7 mouse cellular contexts compared by ENCODE assay signal in genomic region chr7:139234426-139235188, GRCm38 (mm10). TPM values are rescaled to one million over a fixed set of nuclear protein-coding genes. Genes with fewer than 3 reads are reported as not detected.
DNase-seq lines count a peak whose midpoint lies in the region; ATAC-seq and TF ChIP-seq lines count a peak whose summit lies in the region.

No protein-coding gene starts in this region.

- WGBS in hindbrain, embryonic 14.5 days: 12% methylated on average over 18 of the region's 18 CpGs
- WGBS in liver, adult 2 months: 34% methylated on average over 18 of the region's 18 CpGs
- WGBS in midbrain, embryonic 15.5 days: 14% methylated on average over 18 of the region's 18 CpGs

- TF ChIP-seq EP300 in ES-Bruce4 (IDR thresholded peaks at IDR 0.05; ENCODE audit: insufficient read depth, low read depth, low read length): peak; percentile 76

- no peak for TF ChIP-seq POLR2A in ES-Bruce4 (IDR thresholded peaks at IDR 0.05; ENCODE audit: insufficient read depth, low read length)
- no peak for TF ChIP-seq POLR2A in liver, adult 2 months (IDR thresholded peaks at IDR 0.05; ENCODE audit: extremely low read depth, insufficient read depth, low read length)

- H3K4me1 ChIP-seq in ES-Bruce4 (ENCODE audit: control insufficient read depth, insufficient read depth, low read length): peaks cover 3% of the 10 kb centered on the region
- H3K4me1 ChIP-seq in hindbrain, embryonic 14.5 days (replicated peaks; ENCODE audit: control insufficient read depth, insufficient read depth, low read length): peaks cover 7% of the 10 kb centered on the region; the same call in 1 of the 2 replicates
- H3K4me1 ChIP-seq in liver, adult 2 months (ENCODE audit: control insufficient read depth, insufficient read depth, low read length): no peaks in the 10 kb centered on the region
- peaks cover 12% of the 10 kb centered on the region for H3K4me1 ChIP-seq in midbrain, embryonic 15.5 days

- H3K79me2 ChIP-seq in liver, adult 2 months (ENCODE audit: control insufficient read depth, insufficient read depth, low read length): no peaks in the 10 kb centered on the region

- no peak for ATAC-seq in hindbrain, embryonic 14.5 days (ENCODE audit: low FRiP score)
- peak; percentile 49; the same call in 1 of the 2 replicates for ATAC-seq in midbrain, embryonic 15.5 days (replicated peaks)
- ATAC-seq in erythroid progenitor cell, adult 5-6 weeks (replicated peaks; ENCODE audit: low FRiP score, poor library complexity, severe bottlenecking): no peak

- peak overlapping the region; percentile 13; the same call in 1 of the 2 replicates for H3K4me3 ChIP-seq in ES-Bruce4 (ENCODE audit: low read depth, low read length)
- no peak overlapping the region for H3K4me3 ChIP-seq in hindbrain, embryonic 14.5 days (replicated peaks; ENCODE audit: low read length)
- H3K4me3 ChIP-seq in liver, adult 2 months (ENCODE audit: insufficient read depth, low read depth, low read length): no peak overlapping the region
- H3K4me3 ChIP-seq in midbrain, embryonic 15.5 days: no peak overlapping the region

- H3K9ac ChIP-seq in ES-Bruce4 (ENCODE audit: low read depth, poor library complexity, severe bottlenecking): no peak overlapping the region
- peak overlapping the region; percentile 24; the same call in 1 of the 2 replicates for H3K9ac ChIP-seq in hindbrain, embryonic 14.5 days
- H3K9ac ChIP-seq in liver, adult 2 months (ENCODE audit: low read depth, low read length): no peak overlapping the region
- H3K9ac ChIP-seq in midbrain, embryonic 15.5 days: peak overlapping the region; percentile 21; the same call in 1 of the 2 replicates

- no peaks in the 10 kb centered on the region for H3K36me3 ChIP-seq in ES-Bruce4 (ENCODE audit: control insufficient read depth, insufficient read depth, low read length, poor library complexity, severe bottlenecking)
- no peaks in the 10 kb centered on the region for H3K36me3 ChIP-seq in hindbrain, embryonic 14.5 days (replicated peaks; ENCODE audit: control insufficient read depth, insufficient read depth)
- no peaks in the 10 kb centered on the region for H3K36me3 ChIP-seq in liver, adult 2 months (ENCODE audit: control insufficient read depth, insufficient read depth, low read length)
- H3K36me3 ChIP-seq in midbrain, embryonic 15.5 days (replicated peaks): no peaks in the 10 kb centered on the region

- peak; percentile 85 for DNase-seq in NIH3T3 (ENCODE audit: low read depth)
- peak; percentile 81 for DNase-seq in forelimb bud, embryonic 11.5 days (ENCODE audit: low read depth, low spot score)
- no peak for DNase-seq in hindbrain, embryonic 14.5 days (ENCODE audit: low spot score)
- no peak for DNase-seq in liver, adult 2 months (ENCODE audit: extremely low read depth, low read depth, low spot score)

- peak overlapping the region; percentile 52 for H3K27ac ChIP-seq in ES-Bruce4 (ENCODE audit: insufficient read depth, low read length)
- H3K27ac ChIP-seq in hindbrain, embryonic 14.5 days: no peak overlapping the region
- no peak overlapping the region for H3K27ac ChIP-seq in liver, adult 2 months (replicated peaks; ENCODE audit: insufficient read depth, low read depth, low read length)
- no peak overlapping the region for H3K27ac ChIP-seq in midbrain, embryonic 15.5 days

- TF ChIP-seq CTCF in ES-Bruce4 (IDR thresholded peaks at IDR 0.05; ENCODE audit: low read depth, low read length): peak; percentile 10
- peak; percentile 33; the same call in 1 of the 2 replicates for TF ChIP-seq CTCF in liver, adult 2 months (IDR thresholded peaks at IDR 0.05; ENCODE audit: low read depth, low read length)

- H3K9me3 ChIP-seq in ES-Bruce4 (replicated peaks; ENCODE audit: control insufficient read depth, insufficient read depth, low read length, poor library complexity, severe bottlenecking): no peaks in the 10 kb centered on the region
- no peaks in the 10 kb centered on the region for H3K9me3 ChIP-seq in hindbrain, embryonic 14.5 days (ENCODE audit: control insufficient read depth, low read length)
- no peaks in the 10 kb centered on the region for H3K9me3 ChIP-seq in midbrain, embryonic 15.5 days

- H3K4me2 ChIP-seq in hindbrain, embryonic 14.5 days (replicated peaks): peak overlapping the region; percentile 36
- peak overlapping the region; percentile 41 for H3K4me2 ChIP-seq in midbrain, embryonic 15.5 days

- no peaks in the 10 kb centered on the region for H3K27me3 ChIP-seq in ES-Bruce4 (ENCODE audit: control insufficient read depth, insufficient read depth, low read length, poor library complexity, severe bottlenecking)
- no peaks in the 10 kb centered on the region for H3K27me3 ChIP-seq in hindbrain, embryonic 14.5 days (ENCODE audit: control insufficient read depth, insufficient read depth, low read length)
- no peaks in the 10 kb centered on the region for H3K27me3 ChIP-seq in liver, adult 2 months (ENCODE audit: control insufficient read depth, insufficient read depth, low read length)
- no peaks in the 10 kb centered on the region; the same call in 1 of the 2 replicates for H3K27me3 ChIP-seq in midbrain, embryonic 15.5 days (replicated peaks)

RNA-seq across cellular contexts. Expression of gene Pwwp2b, which starts 13.7 kb away (rescaled TPM):
- 7.5 and 8.3 TPM in 2 replicates for polyA plus RNA-seq in ES-Bruce4 (2011; ENCODE audit: insufficient read depth, insufficient read length, low read depth, missing spikeins)
- polyA plus RNA-seq in hindbrain, embryonic 14.5 days (2014; fragmentation: Nextera tagmentation; extraction: Ambion mirVana): 5.2 and 5.3 TPM in 2 replicates
- 0.65 and 0.74 TPM in 2 replicates for total RNA-seq in liver, adult 2 months (2014; rRNA removed)
- 2.1 TPM in 2 replicates for polyA plus RNA-seq in liver, adult 2 months (2012; rRNA removed)
- polyA plus RNA-seq in midbrain, embryonic 15.5 days (2015; fragmentation: Nextera tagmentation; extraction: Ambion mirVana): 5.2 and 5.3 TPM in 2 replicates
- total RNA-seq in erythroid progenitor cell, adult 5-6 weeks (2015; ENCODE audit: low replicate concordance): 2.5 TPM in 1 of 2 replicates, not detected in the other
- total RNA-seq in erythroid progenitor cell, adult 5-6 weeks (2017; ENCODE audit: low replicate concordance): 0.26 TPM in 1 of 2 replicates, not detected in the other

RNA-seq across cellular contexts. Expression of gene Stk32c, which starts 21.5 kb away (rescaled TPM):
- 0.42 and 0.70 TPM in 2 replicates for polyA plus RNA-seq in ES-Bruce4 (2011; ENCODE audit: insufficient read depth, insufficient read length, low read depth, missing spikeins)
- polyA plus RNA-seq in hindbrain, embryonic 14.5 days (2014; fragmentation: Nextera tagmentation; extraction: Ambion mirVana): 1.2 and 2.8 TPM in 2 replicates
- 0.18 and 0.27 TPM in 2 replicates for total RNA-seq in liver, adult 2 months (2014; rRNA removed)
- polyA plus RNA-seq in liver, adult 2 months (2012; rRNA removed): 0.21 and 0.39 TPM in 2 replicates
- polyA plus RNA-seq in midbrain, embryonic 15.5 days (2015; fragmentation: Nextera tagmentation; extraction: Ambion mirVana): 2.3 and 2.4 TPM in 2 replicates
- total RNA-seq in erythroid progenitor cell, adult 5-6 weeks (2015; ENCODE audit: low replicate concordance): not detected in 2 replicates
- total RNA-seq in erythroid progenitor cell, adult 5-6 weeks (2017; ENCODE audit: low replicate concordance): not detected in 2 replicates

RNA-seq across cellular contexts. Expression of gene Lrrc27, which starts 21.8 kb away (rescaled TPM):
- polyA plus RNA-seq in ES-Bruce4 (2011; ENCODE audit: insufficient read depth, insufficient read length, low read depth, missing spikeins): 6.4 and 7.3 TPM in 2 replicates
- polyA plus RNA-seq in hindbrain, embryonic 14.5 days (2014; fragmentation: Nextera tagmentation; extraction: Ambion mirVana): 5.2 and 6.2 TPM in 2 replicates
- total RNA-seq in liver, adult 2 months (2014; rRNA removed): 0.20 and 0.28 TPM in 2 replicates
- polyA plus RNA-seq in liver, adult 2 months (2012; rRNA removed): 0.61 and 1.1 TPM in 2 replicates
- 4.1 and 4.6 TPM in 2 replicates for polyA plus RNA-seq in midbrain, embryonic 15.5 days (2015; fragmentation: Nextera tagmentation; extraction: Ambion mirVana)
- not detected in 2 replicates for total RNA-seq in erythroid progenitor cell, adult 5-6 weeks (2015; ENCODE audit: low replicate concordance)
- 0.64 and 8.5 TPM in 2 replicates for total RNA-seq in erythroid progenitor cell, adult 5-6 weeks (2017; ENCODE audit: low replicate concordance)

Comparison
In these comparisons a context has a peak if more than half of its experiments do, and no peak if none do; other contexts are left out.
1. H3K9ac ChIP-seq: peak in hindbrain, embryonic 14.5 days (single experiment) and midbrain, embryonic 15.5 days (single experiment); none in ES-Bruce4 (single experiment) and liver, adult 2 months (single experiment).
2. DNase-seq: peak in NIH3T3 (single experiment) and forelimb bud, embryonic 11.5 days (single experiment); none in hindbrain, embryonic 14.5 days (single experiment) and liver, adult 2 months (single experiment).